Mouse (Mus musculus) bone marrow, adult 2 months (tissue): ENCODE data around the gene Slc25a44.

Source experiments
- CTCF ChIP-seq: fragments of 200-500 bp; IDR thresholded peaks from 2 replicates; pipeline ENCODE4 v1.5.1; 2011; ENCODE audit warnings: low read length, control low read depth; ENCODE audit not compliant: control insufficient read depth, insufficient read depth
- POLR2A ChIP-seq: fragments of 200-500 bp; IDR thresholded peaks from 2 replicates; pipeline ENCODE4 v1.6.1; 2011; ENCODE audit warnings: low read depth, mild to moderate bottlenecking, control low read depth, low read length, borderline replicate concordance; ENCODE audit not compliant: control insufficient read depth

DNA sequence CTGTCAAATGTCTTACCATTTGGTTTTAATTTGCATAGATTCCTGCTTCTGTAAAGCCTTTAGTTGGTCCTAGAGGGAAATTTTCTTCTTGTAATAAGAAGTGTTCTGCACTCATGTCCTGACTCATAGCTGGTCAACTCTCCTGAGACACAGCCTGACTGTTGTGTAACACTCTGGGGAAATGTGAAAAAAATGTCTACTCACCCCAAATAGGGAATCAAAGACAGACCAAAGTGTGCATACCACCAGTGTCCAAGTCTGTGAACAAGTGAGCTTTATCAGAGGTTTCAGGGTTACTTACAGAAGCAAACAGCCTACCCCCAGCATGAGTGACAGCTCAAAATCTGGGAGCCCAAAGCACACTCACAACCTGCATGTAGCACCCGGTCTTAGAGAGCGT is 40.2 kb upstream of the Slc25a44 start:
- TF ChIP-seq CTCF (no peak), POLR2A (no peak)
